Mouse (Mus musculus) CH12.LX (cell line): Measurements from ENCODE around the gene Vtcn1. TPM values are rescaled to one million over a fixed set of nuclear protein-coding genes. Genes with fewer than 3 reads are reported as not detected.

ENCODE experiments used
- DNase-seq: peaks from one replicate; pipeline ENCODE4 v3.0.0-alpha.2; 2013; ENCODE audit errors: extremely low read depth
- H3K27ac ChIP-seq: 2 replicates; pipeline ENCODE4 v1.5.1; 2012; ENCODE audit warnings: low read depth, mild to moderate bottlenecking, control low read depth, moderate library complexity; ENCODE audit not compliant: insufficient read depth
- H3K27me3 ChIP-seq: replicated peaks from 2 replicates; pipeline ENCODE3; 2012; ENCODE audit warnings: inconsistent platforms
- H3K36me3 ChIP-seq, 2 experiments: replicated peaks in 1 of 2; 2 replicates each; pipeline versions ENCODE3 to v1.6.1; 2012; ENCODE audit warnings: inconsistent platforms in 1 of 2, low read length in 1 of 2, mild to moderate bottlenecking in 1 of 2, mixed read lengths in 1 of 2, moderate library complexity in 1 of 2; ENCODE audit not compliant: control insufficient read depth in 1 of 2, insufficient read depth in 1 of 2
- H3K4me1 ChIP-seq, 2 experiments: 2 replicates each; pipeline ENCODE4 v1.6.1; 2012; ENCODE audit warnings: inconsistent platforms in 1 of 2, moderate library complexity in 1 of 2; ENCODE audit not compliant: insufficient read depth in 2 of 2, control insufficient read depth in 1 of 2
- H3K4me2 ChIP-seq: 2 replicates; pipeline ENCODE4 v1.6.1; 2012; ENCODE audit warnings: low read depth, mild to moderate bottlenecking, control low read depth; ENCODE audit not compliant: poor library complexity, insufficient read depth, severe bottlenecking
- H3K4me3 ChIP-seq, 3 experiments: fragments of 150-350 bp in 1 of 3; sonication (generic) in 1 of 3; replicated peaks in 1 of 3; 2 replicates each; pipeline versions ENCODE3 to v1.5.1; 2011 to 2012; ENCODE audit warnings: low read depth in 2 of 3, low read length in 2 of 3, mild to moderate bottlenecking in 2 of 3, moderate library complexity in 2 of 3, control low read depth in 1 of 3, improper control_type of control experiment in 1 of 3, inconsistent platforms in 1 of 3, mixed read lengths in 1 of 3; ENCODE audit not compliant: poor library complexity in 1 of 3
- H3K79me2 ChIP-seq: replicated peaks from 2 replicates; pipeline ENCODE4 v1.6.1; 2012; ENCODE audit warnings: mild to moderate bottlenecking, moderate library complexity; ENCODE audit not compliant: control insufficient read depth, poor library complexity, insufficient read depth, severe bottlenecking; ENCODE audit errors: extremely low read depth
- H3K9ac ChIP-seq: 2 replicates; pipeline ENCODE4 v1.6.1; 2012; ENCODE audit warnings: low read depth, mild to moderate bottlenecking, control low read depth, moderate library complexity; ENCODE audit not compliant: insufficient read depth
- H3K9me3 ChIP-seq: replicated peaks from 2 replicates; pipeline ENCODE3; 2012; ENCODE audit warnings: low read length, inconsistent platforms, mixed read lengths
- CTCF ChIP-seq, 2 experiments: IDR thresholded peaks in 1 of 2; conservative IDR thresholded peaks in 1 of 2; 2 replicates each; pipeline ENCODE4 v1.5.1; 2011 to 2012; ENCODE audit warnings: low read depth in 2 of 2, low read length in 2 of 2, improper control_type of control experiment in 1 of 2, inconsistent platforms in 1 of 2, mild to moderate bottlenecking in 1 of 2, moderate library complexity in 1 of 2
- E2F4 ChIP-seq: IDR thresholded peaks from 2 replicates; pipeline ENCODE4 v1.6.1; 2011; ENCODE audit warnings: low read depth, low read length, improper control_type of control experiment; ENCODE audit not compliant: insufficient replicate concordance
- ETS1 ChIP-seq: conservative IDR thresholded peaks from 2 replicates; pipeline ENCODE4 v1.6.1; 2012; ENCODE audit warnings: low read depth, mild to moderate bottlenecking, inconsistent platforms, low read length, improper control_type of control experiment, moderate library complexity
- GABPA ChIP-seq: IDR thresholded peaks from 2 replicates; pipeline ENCODE4 v1.6.1; 2012; ENCODE audit warnings: low read depth, low read length, improper control_type of control experiment, inconsistent platforms; ENCODE audit not compliant: insufficient replicate concordance
- HCFC1 ChIP-seq: IDR thresholded peaks from 2 replicates; pipeline ENCODE4 v1.6.1; 2012; ENCODE audit warnings: low read depth, mild to moderate bottlenecking, inconsistent platforms, low read length, improper control_type of control experiment
- IRF4 ChIP-seq: IDR thresholded peaks from 2 replicates; pipeline ENCODE4 v1.6.1; 2014; ENCODE audit warnings: low read depth, mild to moderate bottlenecking, inconsistent platforms, low read length, improper control_type of control experiment
- JUN ChIP-seq: IDR thresholded peaks from 2 replicates; pipeline ENCODE4 v1.6.1; 2011; ENCODE audit warnings: low read depth, mild to moderate bottlenecking, low read length, improper control_type of control experiment, moderate library complexity; ENCODE audit not compliant: insufficient read depth
- KAT2A ChIP-seq: IDR thresholded peaks from 2 replicates; pipeline ENCODE4 v1.6.1; 2012; ENCODE audit warnings: low read length, improper control_type of control experiment, inconsistent platforms; ENCODE audit not compliant: insufficient replicate concordance
- MEF2A ChIP-seq: IDR thresholded peaks from 2 replicates; pipeline ENCODE4 v1.6.1; 2014; ENCODE audit warnings: low read depth, mild to moderate bottlenecking, inconsistent platforms, low read length, improper control_type of control experiment, borderline replicate concordance
- MXI1 ChIP-seq: IDR thresholded peaks from 2 replicates; pipeline ENCODE4 v1.6.1; 2011; ENCODE audit warnings: mild to moderate bottlenecking, low read depth, low read length, improper control_type of control experiment
- MYC ChIP-seq: IDR thresholded peaks from 2 replicates; pipeline ENCODE4 v1.6.1; 2011; ENCODE audit warnings: low read depth, mild to moderate bottlenecking, improper control_type of control experiment, low read length
- NELFE ChIP-seq: IDR thresholded peaks from 2 replicates; pipeline ENCODE4 v1.6.1; 2011; ENCODE audit warnings: low read depth, low read length, improper control_type of control experiment
- PAX5 ChIP-seq: IDR thresholded peaks from 2 replicates; pipeline ENCODE4 v1.6.1; 2012; ENCODE audit warnings: low read length, inconsistent platforms, mixed read lengths
- POLR2A ChIP-seq: IDR thresholded peaks from 2 replicates; pipeline ENCODE4 v1.6.1; 2011; ENCODE audit warnings: low read depth, mild to moderate bottlenecking, improper control_type of control experiment, low read length
- RAD21 ChIP-seq: IDR thresholded peaks from 2 replicates; pipeline ENCODE4 v1.6.1; 2011; ENCODE audit warnings: low read depth, mild to moderate bottlenecking, low read length, improper control_type of control experiment, moderate library complexity
- RCOR1 ChIP-seq: conservative IDR thresholded peaks from 2 replicates; pipeline ENCODE4 v1.6.1; 2012; ENCODE audit warnings: low read depth, mild to moderate bottlenecking, inconsistent platforms, low read length, improper control_type of control experiment
- TCF12 ChIP-seq: IDR thresholded peaks from 2 replicates; pipeline ENCODE4 v1.6.1; 2014; ENCODE audit warnings: low read depth, mild to moderate bottlenecking, inconsistent platforms, low read length, improper control_type of control experiment
- UBTF ChIP-seq: IDR thresholded peaks from 2 replicates; pipeline ENCODE4 v1.6.1; 2012; ENCODE audit warnings: low read depth, mild to moderate bottlenecking, inconsistent platforms, low read length, improper control_type of control experiment, moderate library complexity
- ZC3H11A ChIP-seq: IDR thresholded peaks from 2 replicates; pipeline ENCODE4 v1.6.1; 2012; ENCODE audit warnings: low read depth, mild to moderate bottlenecking, inconsistent platforms, low read length, improper control_type of control experiment
- ZMIZ1 ChIP-seq: IDR thresholded peaks from 2 replicates; pipeline ENCODE4 v1.6.1; 2012; ENCODE audit warnings: low read depth, mild to moderate bottlenecking, inconsistent platforms, low read length, improper control_type of control experiment
- ZNF384 ChIP-seq: IDR thresholded peaks from 2 replicates; pipeline ENCODE4 v1.6.1; 2012; ENCODE audit warnings: low read depth, low read length, improper control_type of control experiment, inconsistent platforms
- dilution Hi-C: fragments of 300-500 bp; cut with MboI; formaldehyde crosslinking; loops from 2 replicates; pipeline ENCODE4 v1.14.3; 2020; ENCODE audit warnings: low sequenced_read_pairs; ENCODE audit not compliant: extremely low pct_unique_long_range_greater_than_20kb, extremely low pct_ligation_motif_present
- in situ Hi-C: fragments of 300-500 bp; cut with MboI; formaldehyde crosslinking; loops from 3 replicates; pipeline ENCODE4 v1.14.3; 2019; ENCODE audit warnings: low sequenced_read_pairs, low pct_ligation_motif_present, low pct_unique_long_range_greater_than_20kb, mixed read lengths
- polyA plus RNA-seq: library from polyadenylated mRNA; unstranded; fragments of >175 nt; gene quantifications from 2 replicates; pipeline ENCODE4 v1.2.1, GENCODE M21; 2012; ENCODE audit warnings: low read depth; ENCODE audit not compliant: insufficient read length
- total RNA-seq, 2 experiments: library from RNA; depleted of rRNA; stranded (reverse); fragments of 300-350 nt in 1 of 2; fragments of >200 nt in 1 of 2; gene quantifications; 2 replicates each; pipeline ENCODE4 v1.2.3; 2012 to 2014

Vtcn1 gene
- total and polyA plus RNA-seq, 3 experiments = 0.04 to 0.14 TPM; not detected in 1

GRCm38 (mm10) chr3:100818709-100819108 lies 6.5 kb upstream of the Vtcn1 start:
- Histone ChIP-seq H3K27ac (no peak overlapping the region), H3K4me1 (peaks cover 20 to 57% of the 10 kb centered on the region in 2 experiments), H3K9me3 (peaks cover 2% of the 10 kb centered on the region), H3K79me2 (no peaks in the 10 kb centered on the region)
- in situ Hi-C loops = no loop called here
- no peak for TF ChIP-seq KAT2A
- no peak for TF ChIP-seq RAD21
- no peak for TF ChIP-seq MYC
- TF ChIP-seq ETS1 = no peak
- TF ChIP-seq RCOR1 = no peak
- no peak for TF ChIP-seq CTCF (conservative IDR thresholded peaks at IDR 0.05 in 1 of 2, IDR thresholded peaks at IDR 0.05 in 1 of 2; ENCODE audit: low read depth in 2 of 2, low read length in 2 of 2)
- TF ChIP-seq UBTF = no peak
- no peak for TF ChIP-seq ZNF384
- no peak for TF ChIP-seq POLR2A
- no peak for TF ChIP-seq TCF12
- no peak for TF ChIP-seq NELFE
- no peak for TF ChIP-seq ZC3H11A
- TF ChIP-seq E2F4 = no peak
- no peak for TF ChIP-seq ZMIZ1
- no peak for TF ChIP-seq GABPA
- TF ChIP-seq, all 38 proteins: peak for 0
- dilution Hi-C loops = no loop called here
- no peak overlapping the region for H3K9ac ChIP-seq
- H3K4me3 ChIP-seq = no peak overlapping the region
- DNase-seq = no peak
- H3K36me3 ChIP-seq = no peaks in the 10 kb centered on the region
- H3K27me3 ChIP-seq = no peaks in the 10 kb centered on the region
- H3K4me2 ChIP-seq = no peak overlapping the region

- no peak overlapping the region for H3K4me3 ChIP-seq
- no peak overlapping the region for H3K4me2 ChIP-seq
- no peaks in the 10 kb centered on the region for H3K27me3 ChIP-seq
- no peak for TF ChIP-seq PAX5
- peak; percentile 47; the same call in 1 of the 2 replicates for TF ChIP-seq TCF12
- TF ChIP-seq IRF4 = peak; percentile 34; the same call in 1 of the 2 replicates
- 0 out of 2 replicates have a peak, but pooled peaks have one; percentile 18 for TF ChIP-seq MEF2A
- TF ChIP-seq MXI1 = no peak
- TF ChIP-seq KAT2A = no peak
- TF ChIP-seq ETS1 = peak; percentile 55; the same call in 1 of the 2 replicates
- TF ChIP-seq JUN = peak; percentile 28; the same call in 1 of the 2 replicates
- TF ChIP-seq CTCF (conservative IDR thresholded peaks at IDR 0.05 in 1 of 2, IDR thresholded peaks at IDR 0.05 in 1 of 2; ENCODE audit: low read depth in 2 of 2, low read length in 2 of 2) = 0 out of 4 replicates have a peak, but pooled peaks of 1 of the 2 experiments have one; percentile 1
- no peak for TF ChIP-seq HCFC1
- peaks cover 20 to 63% of the 10 kb centered on the region in 2 experiments for H3K4me1 ChIP-seq
- peak; percentile 59 for DNase-seq
- no peak overlapping the region for H3K27ac ChIP-seq
- dilution Hi-C loops (no loop called here), in situ Hi-C loops (no loop called here)
- no peaks in the 10 kb centered on the region for H3K36me3 ChIP-seq
- no peaks in the 10 kb centered on the region for H3K79me2 ChIP-seq
- peaks cover 1% of the 10 kb centered on the region for H3K9me3 ChIP-seq
- no peak overlapping the region for H3K9ac ChIP-seq
These were observed 5.7 kb upstream of the Vtcn1 start for GRCm38 (mm10) chr3:100819571-100819970.
